Mouse (Mus musculus) forebrain, embryonic 16.5 days (tissue): ENCODE measurements around the gene Tenm2. TPM values are rescaled to one million over a fixed set of nuclear protein-coding genes. Genes with fewer than 3 reads are reported as not detected.
A peak's percentile ranks its signal among the peaks of the same experiment; 100 is the strongest.

Source experiments
- ATAC-seq: fragments of 200-750 bp; cut with Nextera tagmentation; 2 replicates; pipeline ENCODE4 v1.8.0; 2017; ENCODE audit warnings: mild to moderate bottlenecking, moderate library complexity
- H3K27ac ChIP-seq: fragments of 300-500 bp; sonication (generic); 2 replicates; pipeline ENCODE4 v1.5.1; 2014; ENCODE audit warnings: low read length, control low read depth
- H3K27me3 ChIP-seq: fragments of 300-500 bp; sonication (generic); replicated peaks from 2 replicates; pipeline ENCODE4 v1.6.1; 2014; ENCODE audit warnings: low read length; ENCODE audit not compliant: control insufficient read depth, insufficient read depth
- H3K36me3 ChIP-seq: fragments of 300-500 bp; sonication (generic); 2 replicates; pipeline ENCODE4 v1.6.1; 2014; ENCODE audit not compliant: control insufficient read depth, insufficient read depth
- H3K4me1 ChIP-seq: fragments of 300-500 bp; sonication (generic); replicated peaks from 2 replicates; pipeline ENCODE4 v1.6.1; 2014; ENCODE audit warnings: low read length; ENCODE audit not compliant: control insufficient read depth, insufficient read depth
- H3K4me2 ChIP-seq: fragments of 300-500 bp; sonication (generic); 2 replicates; pipeline ENCODE4 v1.6.1; 2014; ENCODE audit warnings: mild to moderate bottlenecking, low read length, control low read depth
- H3K4me3 ChIP-seq: fragments of 300-500 bp; sonication (generic); replicated peaks from 2 replicates; pipeline ENCODE4 v1.5.1; 2014; ENCODE audit warnings: mild to moderate bottlenecking, low read length, control low read depth
- H3K9ac ChIP-seq: fragments of 300-500 bp; sonication (generic); replicated peaks from 2 replicates; pipeline ENCODE4 v1.6.1; 2014; ENCODE audit warnings: low read depth, low read length, control low read depth
- H3K9me3 ChIP-seq: fragments of 300-500 bp; sonication (generic); 2 replicates; pipeline ENCODE4 v1.6.1; 2016; ENCODE audit warnings: low read length; ENCODE audit not compliant: control insufficient read depth
- WGBS: fragments of 180-500 bp; shearing (Covaris S2); extraction: QIAGEN DNeasy Blood & Tissue Kit; methylation state at CpG from one replicate; pipeline ENCODE4 v1.1.7; 2014; 5-methylcytosine and 5-hydroxymethylcytosine counted together
- polyA plus RNA-seq: library from polyadenylated mRNA; unstranded; fragments of >200 nt; fragmentation: Nextera tagmentation; extraction: Ambion mirVana; gene quantifications from 2 replicates; pipeline ENCODE4 v1.2.1, GENCODE M21; 2015

The Tenm2 gene
- polyA plus RNA-seq, 1 experiment from 2014 or later = 58.7 TPM

GRCm38 (mm10) chr11:37039283-37039682, 196.5 kb downstream of the Tenm2 start:
- 85% methylated on average over 3 of the region's 3 CpGs for WGBS
- H3K9me3 ChIP-seq = no peaks in the 10 kb centered on the region
- no peak for ATAC-seq

GRCm38 (mm10) chr11:37031305-37032055, 204.3 kb downstream of the Tenm2 start:
- no peak for ATAC-seq

More at GRCm38 (mm10) chr11:37039283-37039682, 196.5 kb downstream of the Tenm2 start:
- no peaks in the 10 kb centered on the region for H3K27me3 ChIP-seq
- H3K4me1 ChIP-seq = no peaks in the 10 kb centered on the region
- H3K4me2 ChIP-seq = no peak overlapping the region
- H3K4me3 ChIP-seq = no peak overlapping the region
- no peak overlapping the region for H3K9ac ChIP-seq
- no peak overlapping the region for H3K27ac ChIP-seq
- no peaks in the 10 kb centered on the region for H3K36me3 ChIP-seq

GRCm38 (mm10) chr11:37011900-37012299, 223.9 kb downstream of the Tenm2 start:
- 82% methylated on average over 1 of the region's 1 CpGs for WGBS
- Histone ChIP-seq H3K27me3 (no peaks in the 10 kb centered on the region), H3K4me2 (no peak overlapping the region), H3K36me3 (no peaks in the 10 kb centered on the region), H3K4me1 (no peaks in the 10 kb centered on the region), H3K9ac (no peak overlapping the region), H3K4me3 (no peak overlapping the region), H3K9me3 (no peaks in the 10 kb centered on the region), H3K27ac (no peak overlapping the region)
- no peak for ATAC-seq

More at GRCm38 (mm10) chr11:37031305-37032055, 204.3 kb downstream of the Tenm2 start:
- WGBS = 30% methylated on average over 7 of the region's 7 CpGs
- no peaks in the 10 kb centered on the region for H3K27me3 ChIP-seq
- no peaks in the 10 kb centered on the region for H3K9me3 ChIP-seq
- H3K4me3 ChIP-seq = no peak overlapping the region
- H3K4me1 ChIP-seq = no peaks in the 10 kb centered on the region
- H3K4me2 ChIP-seq = no peak overlapping the region
- no peaks in the 10 kb centered on the region for H3K36me3 ChIP-seq
- H3K27ac ChIP-seq = no peak overlapping the region
- no peak overlapping the region for H3K9ac ChIP-seq

DNA sequence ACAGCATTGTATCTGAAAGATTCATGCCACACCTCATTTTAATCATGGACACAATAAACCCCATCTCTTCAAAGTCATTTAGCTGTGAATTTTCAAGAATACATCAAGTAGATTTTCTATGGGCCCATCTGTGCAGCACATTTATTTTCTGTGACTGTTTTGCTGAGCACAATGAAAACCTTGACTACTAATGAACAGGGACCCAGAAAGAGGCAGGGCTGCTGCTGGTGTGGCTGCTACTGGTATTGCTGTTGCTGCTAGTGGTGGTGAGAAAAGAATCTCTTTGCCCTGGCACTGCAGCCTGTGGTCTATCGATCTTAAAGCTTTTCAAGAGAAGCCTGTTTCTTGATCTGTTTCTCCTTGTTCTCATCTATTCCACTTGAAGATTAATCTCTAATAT, 226.5 kb downstream of the Tenm2 start:
- Histone ChIP-seq H3K4me2 (no peak overlapping the region), H3K27me3 (no peaks in the 10 kb centered on the region), H3K9ac (no peak overlapping the region), H3K4me1 (peaks cover 3% of the 10 kb centered on the region; the same call in 1 of the 2 replicates), H3K4me3 (no peak overlapping the region), H3K36me3 (no peaks in the 10 kb centered on the region), H3K27ac (no peak overlapping the region), H3K9me3 (no peaks in the 10 kb centered on the region)
- 41% methylated on average over 1 of the region's 1 CpGs for WGBS
- peak; percentile 63; the same call in 1 of the 2 replicates for ATAC-seq

GRCm38 (mm10) chr11:36997668-36998067, 238.1 kb downstream of the Tenm2 start:
- H3K4me1 ChIP-seq = no peaks in the 10 kb centered on the region
- no peaks in the 10 kb centered on the region for H3K9me3 ChIP-seq
- ATAC-seq = no peak
- H3K4me3 ChIP-seq = no peak overlapping the region
- no peak overlapping the region for H3K4me2 ChIP-seq
- H3K36me3 ChIP-seq = no peaks in the 10 kb centered on the region
- H3K27ac ChIP-seq = no peak overlapping the region
- H3K9ac ChIP-seq = no peak overlapping the region
- H3K27me3 ChIP-seq = no peaks in the 10 kb centered on the region
- 62% methylated on average over 3 of the region's 3 CpGs for WGBS

DNA sequence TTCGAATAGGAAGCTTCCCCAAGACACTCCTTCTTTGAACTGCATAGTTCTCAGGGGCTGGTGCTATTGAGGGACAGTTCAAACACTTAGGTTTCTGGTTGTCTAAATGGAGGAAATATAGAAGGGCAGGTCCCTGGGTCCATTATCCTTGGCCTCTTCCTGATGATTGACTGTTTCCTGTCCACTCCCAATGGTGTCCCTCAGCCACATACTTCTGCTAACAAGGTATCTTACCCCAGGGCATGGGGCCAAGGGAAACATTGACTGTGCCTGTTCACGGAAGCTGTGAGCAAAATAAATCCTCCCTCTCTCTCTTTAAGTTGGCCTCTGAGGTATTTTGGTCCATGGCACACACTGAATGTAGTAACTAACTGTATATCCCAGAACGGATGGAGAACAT, 244.9 kb downstream of the Tenm2 start:
- H3K9me3 ChIP-seq = no peaks in the 10 kb centered on the region
- H3K27ac ChIP-seq = no peak overlapping the region
- no peak for ATAC-seq
- H3K9ac ChIP-seq = no peak overlapping the region
- H3K4me3 ChIP-seq = no peak overlapping the region
- WGBS = 75% methylated on average over 3 of the region's 3 CpGs
- peaks cover 5% of the 10 kb centered on the region for H3K4me1 ChIP-seq
- no peak overlapping the region for H3K4me2 ChIP-seq
- no peaks in the 10 kb centered on the region for H3K36me3 ChIP-seq
- H3K27me3 ChIP-seq = no peaks in the 10 kb centered on the region

GRCm38 (mm10) chr11:36988776-36989565, 246.8 kb downstream of the Tenm2 start:
- Histone ChIP-seq H3K4me1 (peaks cover 5% of the 10 kb centered on the region), H3K27me3 (no peaks in the 10 kb centered on the region), H3K4me3 (no peak overlapping the region), H3K36me3 (no peaks in the 10 kb centered on the region), H3K9me3 (no peaks in the 10 kb centered on the region), H3K9ac (no peak overlapping the region; the same call in 1 of the 2 replicates), H3K4me2 (no peak overlapping the region), H3K27ac (peak overlapping the region; percentile 39; the same call in 1 of the 2 replicates)
- peak; percentile 96 for ATAC-seq
- WGBS = 23% methylated on average over 5 of the region's 5 CpGs

DNA sequence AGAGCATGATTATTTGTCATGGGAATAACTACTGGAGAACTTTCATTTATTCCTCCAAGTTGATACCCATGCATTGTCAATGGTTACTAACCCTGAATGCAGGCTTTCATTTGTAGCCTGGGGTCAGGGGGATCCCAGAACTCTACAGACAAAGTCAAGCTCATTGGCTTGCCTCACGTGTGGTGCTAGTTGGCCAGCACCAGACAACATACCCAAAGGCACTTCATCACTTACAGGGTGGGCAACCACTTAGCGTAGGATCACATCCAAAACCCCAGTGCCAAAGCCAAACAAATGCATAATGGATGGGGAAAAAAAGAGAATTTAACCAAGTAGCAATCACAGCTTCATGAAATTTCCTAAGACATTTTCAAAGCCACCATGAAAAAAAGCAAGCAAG, 261.6 kb downstream of the Tenm2 start:
- no peak overlapping the region for H3K9ac ChIP-seq
- H3K4me1 ChIP-seq = no peaks in the 10 kb centered on the region
- H3K36me3 ChIP-seq = no peaks in the 10 kb centered on the region
- no peak overlapping the region for H3K27ac ChIP-seq
- H3K27me3 ChIP-seq = no peaks in the 10 kb centered on the region
- no peaks in the 10 kb centered on the region for H3K9me3 ChIP-seq
- ATAC-seq = no peak; the same call in 1 of the 2 replicates
- no peak overlapping the region for H3K4me2 ChIP-seq
- H3K4me3 ChIP-seq = no peak overlapping the region
- 45% methylated on average over 2 of the region's 2 CpGs for WGBS

DNA sequence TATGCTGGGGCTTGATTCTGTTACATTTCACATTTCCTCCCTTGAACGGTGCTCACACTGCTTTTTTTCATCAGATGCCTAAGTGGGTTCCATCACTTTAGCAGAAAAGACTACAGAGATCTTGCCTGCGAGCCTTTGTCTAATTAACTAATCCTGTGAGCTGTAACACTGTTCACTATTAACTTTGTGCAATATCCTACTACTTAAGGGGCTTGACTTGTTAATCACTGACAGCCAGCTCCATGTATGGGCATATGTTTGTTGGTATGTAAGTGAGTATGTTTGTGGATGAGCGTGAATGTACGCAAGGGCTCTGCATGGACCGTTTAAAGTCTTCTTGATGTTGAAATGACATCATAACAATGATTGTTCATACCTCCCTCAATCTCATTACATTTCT, 277.7 kb downstream of the Tenm2 start:
- Histone ChIP-seq H3K4me3 (no peak overlapping the region), H3K36me3 (no peaks in the 10 kb centered on the region), H3K9ac (no peak overlapping the region), H3K4me2 (no peak overlapping the region), H3K4me1 (no peaks in the 10 kb centered on the region), H3K27ac (no peak overlapping the region), H3K9me3 (no peaks in the 10 kb centered on the region), H3K27me3 (no peaks in the 10 kb centered on the region)
- WGBS = 58% methylated on average over 5 of the region's 5 CpGs
- ATAC-seq = no peak
